Mouse (Mus musculus) heart, adult 2 months (tissue): Measurements from ENCODE around the gene Mad1l1.

ENCODE experiments used
- CTCF ChIP-seq: fragments of 200-600 bp; IDR thresholded peaks from 2 replicates; pipeline ENCODE4 v1.8.1; 2022; ENCODE audit warnings: antibody characterized with exemption, mild to moderate bottlenecking, moderate library complexity
- EP300 ChIP-seq: fragments of 200-500 bp; IDR thresholded peaks from 2 replicates; pipeline ENCODE4 v1.6.1; 2011; ENCODE audit warnings: low read depth, low read length, control low read depth; ENCODE audit not compliant: insufficient read depth
- POLR2A ChIP-seq: fragments of 200-500 bp; IDR thresholded peaks from 2 replicates; pipeline ENCODE4 v1.6.1; 2011; ENCODE audit warnings: mild to moderate bottlenecking, low read depth, low read length, control low read depth; ENCODE audit not compliant: insufficient read depth

GRCm38 (mm10) chr5:140369466-140369865 lies 48.1 kb upstream of the Mad1l1 start:
- no peak for TF ChIP-seq CTCF
- no peak for TF ChIP-seq POLR2A
- TF ChIP-seq EP300 = no peak
